Mouse (Mus musculus): ENCODE data around the gene Impdh1. TPM values are rescaled to one million over a fixed set of nuclear protein-coding genes. Genes with fewer than 3 reads are reported as not detected.

The Impdh1 gene
- polyA plus RNA-seq, 1 experiment: 25.7 TPM

- Histone ChIP-seq H3K9ac (ENCODE audit: low read depth, poor library complexity, severe bottlenecking) (peak overlapping the region; percentile 69), H3K4me3 (ENCODE audit: low read depth, low read length) (peak overlapping the region; percentile 61), H3K4me1 (ENCODE audit: control insufficient read depth, insufficient read depth, low read length) (no peaks in the 10 kb centered on the region)
Observed at GRCm38 (mm10) chr6:29215181-29215580, 983 bp downstream of the Impdh1 start.

DNA sequence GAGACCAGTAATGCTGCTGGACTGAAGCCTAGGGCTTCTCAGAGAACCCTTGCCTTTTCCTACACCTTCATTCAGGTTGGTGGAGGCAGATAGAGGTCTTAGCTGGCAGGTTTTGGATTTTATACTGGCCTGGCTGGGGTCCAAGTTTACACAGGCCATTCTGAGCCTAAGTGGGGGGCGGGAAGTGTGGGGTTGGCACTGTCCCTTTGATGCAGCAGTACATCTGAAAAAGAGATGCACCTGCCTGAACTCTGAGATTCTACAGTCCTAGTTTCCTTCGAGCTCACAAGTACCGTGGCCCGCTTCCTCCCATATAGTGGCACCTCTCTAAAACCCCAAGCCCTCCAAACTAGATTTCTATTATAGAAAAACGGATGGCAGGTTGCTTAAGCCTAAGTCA, 1.4 kb downstream of the Impdh1 start:
- Histone ChIP-seq H3K9ac (ENCODE audit: low read depth, poor library complexity, severe bottlenecking) (peak overlapping the region; percentile 69), H3K9me3 (replicated peaks; ENCODE audit: control insufficient read depth, insufficient read depth, low read length, poor library complexity, severe bottlenecking) (no peaks in the 10 kb centered on the region), H3K27me3 (ENCODE audit: control insufficient read depth, insufficient read depth, low read length, poor library complexity, severe bottlenecking) (0 out of 2 replicates have a peak, but pooled peaks cover 3% of the 10 kb centered on the region), H3K36me3 (ENCODE audit: control insufficient read depth, insufficient read depth, low read length, poor library complexity, severe bottlenecking) (no peaks in the 10 kb centered on the region), H3K27ac (ENCODE audit: insufficient read depth, low read length) (no peak overlapping the region), H3K4me3 (ENCODE audit: low read depth, low read length) (no peak overlapping the region), H3K4me1 (ENCODE audit: control insufficient read depth, insufficient read depth, low read length) (no peaks in the 10 kb centered on the region)
- TF ChIP-seq EP300 (IDR thresholded peaks at IDR 0.05; ENCODE audit: insufficient read depth, low read depth, low read length) (no peak), POLR2A (IDR thresholded peaks at IDR 0.05; ENCODE audit: insufficient read depth, low read length) (no peak), CTCF (IDR thresholded peaks at IDR 0.05; ENCODE audit: low read depth, low read length) (no peak)

More at GRCm38 (mm10) chr6:29215181-29215580, 983 bp downstream of the Impdh1 start:
- H3K27me3 ChIP-seq (ENCODE audit: control insufficient read depth, insufficient read depth, low read length, poor library complexity, severe bottlenecking): 0 out of 2 replicates have a peak, but pooled peaks cover 3% of the 10 kb centered on the region
- no peak overlapping the region for H3K27ac ChIP-seq (ENCODE audit: insufficient read depth, low read length)
- no peaks in the 10 kb centered on the region for H3K36me3 ChIP-seq (ENCODE audit: control insufficient read depth, insufficient read depth, low read length, poor library complexity, severe bottlenecking)
- H3K9me3 ChIP-seq (replicated peaks; ENCODE audit: control insufficient read depth, insufficient read depth, low read length, poor library complexity, severe bottlenecking): no peaks in the 10 kb centered on the region
- TF ChIP-seq POLR2A (IDR thresholded peaks at IDR 0.05; ENCODE audit: insufficient read depth, low read length) (no peak), CTCF (IDR thresholded peaks at IDR 0.05; ENCODE audit: low read depth, low read length) (no peak), EP300 (IDR thresholded peaks at IDR 0.05; ENCODE audit: insufficient read depth, low read depth, low read length) (no peak)

- H3K27ac ChIP-seq (ENCODE audit: insufficient read depth, low read length): no peak overlapping the region
- no peak for TF ChIP-seq CTCF (IDR thresholded peaks at IDR 0.05; ENCODE audit: low read depth, low read length)
- TF ChIP-seq EP300 (IDR thresholded peaks at IDR 0.05; ENCODE audit: insufficient read depth, low read depth, low read length): no peak
- no peak for TF ChIP-seq POLR2A (IDR thresholded peaks at IDR 0.05; ENCODE audit: insufficient read depth, low read length)
- no peaks in the 10 kb centered on the region for H3K9me3 ChIP-seq (replicated peaks; ENCODE audit: control insufficient read depth, insufficient read depth, low read length, poor library complexity, severe bottlenecking)
- H3K4me1 ChIP-seq (ENCODE audit: control insufficient read depth, insufficient read depth, low read length): no peaks in the 10 kb centered on the region
- no peak overlapping the region for H3K4me3 ChIP-seq (ENCODE audit: low read depth, low read length)
- H3K9ac ChIP-seq (ENCODE audit: low read depth, poor library complexity, severe bottlenecking): no peak overlapping the region
- H3K36me3 ChIP-seq (ENCODE audit: control insufficient read depth, insufficient read depth, low read length, poor library complexity, severe bottlenecking): no peaks in the 10 kb centered on the region
- 0 out of 2 replicates have a peak, but pooled peaks cover 3% of the 10 kb centered on the region for H3K27me3 ChIP-seq (ENCODE audit: control insufficient read depth, insufficient read depth, low read length, poor library complexity, severe bottlenecking)
Observed at GRCm38 (mm10) chr6:29214245-29214644, 1.9 kb downstream of the Impdh1 start.

- TF ChIP-seq POLR2A (IDR thresholded peaks at IDR 0.05; ENCODE audit: insufficient read depth, low read length) (no peak), CTCF (IDR thresholded peaks at IDR 0.05; ENCODE audit: low read depth, low read length) (no peak), EP300 (IDR thresholded peaks at IDR 0.05; ENCODE audit: insufficient read depth, low read depth, low read length) (no peak)
- Histone ChIP-seq H3K9me3 (replicated peaks; ENCODE audit: control insufficient read depth, insufficient read depth, low read length, poor library complexity, severe bottlenecking) (no peaks in the 10 kb centered on the region), H3K36me3 (ENCODE audit: control insufficient read depth, insufficient read depth, low read length, poor library complexity, severe bottlenecking) (no peaks in the 10 kb centered on the region), H3K4me3 (ENCODE audit: low read depth, low read length) (no peak overlapping the region), H3K9ac (ENCODE audit: low read depth, poor library complexity, severe bottlenecking) (no peak overlapping the region), H3K27ac (ENCODE audit: insufficient read depth, low read length) (no peak overlapping the region), H3K27me3 (ENCODE audit: control insufficient read depth, insufficient read depth, low read length, poor library complexity, severe bottlenecking) (0 out of 2 replicates have a peak, but pooled peaks cover 3% of the 10 kb centered on the region), H3K4me1 (ENCODE audit: control insufficient read depth, insufficient read depth, low read length) (no peaks in the 10 kb centered on the region)
Observed at GRCm38 (mm10) chr6:29213436-29213835, 2.7 kb downstream of the Impdh1 start.

DNA sequence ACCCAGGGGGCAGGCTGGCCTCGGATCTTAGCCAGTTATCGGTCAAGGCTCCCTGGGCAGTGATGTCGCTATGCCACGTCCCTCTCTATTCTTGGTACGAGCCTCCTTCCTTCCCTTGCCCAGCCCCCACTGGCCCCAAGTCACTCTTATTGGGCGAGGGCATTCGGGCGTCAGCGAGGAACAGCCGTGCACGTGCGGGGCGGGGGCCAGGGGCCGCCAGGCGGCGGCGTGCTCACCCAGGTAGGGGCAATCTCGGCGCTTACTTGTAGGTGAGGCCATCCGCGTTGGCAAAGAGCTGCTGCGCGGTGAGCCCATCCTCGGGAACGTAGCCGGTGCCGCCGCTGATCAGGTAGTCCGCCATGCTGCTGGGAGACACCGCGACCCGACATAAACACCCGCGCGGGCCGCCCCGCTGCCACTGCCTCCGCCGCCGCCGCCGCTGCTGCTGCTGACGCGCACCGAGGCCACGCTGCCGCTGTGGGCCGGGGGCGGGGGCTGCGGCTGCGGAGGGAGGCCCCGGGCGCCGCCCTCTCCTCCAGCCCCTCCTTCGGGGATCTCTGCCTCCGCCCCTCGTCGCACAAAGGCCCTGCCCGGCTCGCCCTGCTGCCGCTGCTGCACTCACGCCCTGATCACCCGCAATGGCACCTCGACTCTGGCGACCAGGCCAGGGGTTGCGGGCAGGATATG, 4.2 kb downstream of the Impdh1 start:
- Histone ChIP-seq H3K27me3 (ENCODE audit: control insufficient read depth, insufficient read depth, low read length, poor library complexity, severe bottlenecking) (0 out of 2 replicates have a peak, but pooled peaks cover 3% of the 10 kb centered on the region), H3K9ac (ENCODE audit: low read depth, poor library complexity, severe bottlenecking) (peak overlapping the region; percentile 66), H3K9me3 (replicated peaks; ENCODE audit: control insufficient read depth, insufficient read depth, low read length, poor library complexity, severe bottlenecking) (no peaks in the 10 kb centered on the region), H3K27ac (ENCODE audit: insufficient read depth, low read length) (no peak overlapping the region), H3K4me3 (ENCODE audit: low read depth, low read length) (peak overlapping the region; percentile 89), H3K4me1 (ENCODE audit: control insufficient read depth, insufficient read depth, low read length) (no peaks in the 10 kb centered on the region), H3K36me3 (ENCODE audit: control insufficient read depth, insufficient read depth, low read length, poor library complexity, severe bottlenecking) (no peaks in the 10 kb centered on the region; the same call in 1 of the 2 replicates)
- TF ChIP-seq CTCF (IDR thresholded peaks at IDR 0.05; ENCODE audit: low read depth, low read length): no peak
- no peak for TF ChIP-seq EP300 (IDR thresholded peaks at IDR 0.05; ENCODE audit: insufficient read depth, low read depth, low read length)
- TF ChIP-seq POLR2A (IDR thresholded peaks at IDR 0.05; ENCODE audit: insufficient read depth, low read length): peak; percentile 23

- Histone ChIP-seq H3K36me3 (ENCODE audit: control insufficient read depth, insufficient read depth, low read length, poor library complexity, severe bottlenecking) (no peaks in the 10 kb centered on the region; the same call in 1 of the 2 replicates), H3K4me3 (ENCODE audit: low read depth, low read length) (peak overlapping the region; percentile 89), H3K27me3 (ENCODE audit: control insufficient read depth, insufficient read depth, low read length, poor library complexity, severe bottlenecking) (0 out of 2 replicates have a peak, but pooled peaks cover 3% of the 10 kb centered on the region), H3K4me1 (ENCODE audit: control insufficient read depth, insufficient read depth, low read length) (no peaks in the 10 kb centered on the region), H3K27ac (ENCODE audit: insufficient read depth, low read length) (no peak overlapping the region), H3K9me3 (replicated peaks; ENCODE audit: control insufficient read depth, insufficient read depth, low read length, poor library complexity, severe bottlenecking) (no peaks in the 10 kb centered on the region), H3K9ac (ENCODE audit: low read depth, poor library complexity, severe bottlenecking) (peak overlapping the region; percentile 66)
- TF ChIP-seq CTCF (IDR thresholded peaks at IDR 0.05; ENCODE audit: low read depth, low read length) (no peak), POLR2A (IDR thresholded peaks at IDR 0.05; ENCODE audit: insufficient read depth, low read length) (no peak), EP300 (IDR thresholded peaks at IDR 0.05; ENCODE audit: insufficient read depth, low read depth, low read length) (no peak)
Observed at GRCm38 (mm10) chr6:29211146-29211545, 5.0 kb downstream of the Impdh1 start.

Measured in ES-Bruce4 (cell line).